Mouse (Mus musculus): ENCODE data around the gene Camta1.

GRCm38 (mm10) chr4:150963711-150964110, 898.0 kb downstream of the Camta1 start:
- no peak for TF ChIP-seq CTCF (IDR thresholded peaks at IDR 0.05; ENCODE audit: borderline replicate concordance, insufficient read depth, low read depth, low read length)
- TF ChIP-seq POLR2A (IDR thresholded peaks at IDR 0.05; ENCODE audit: borderline replicate concordance, insufficient read depth, low read length): no peak
